Mouse (Mus musculus) urinary bladder, postnatal 14 days (tissue): ENCODE results near the gene Hmg20a.

ENCODE experiments used
- DNase-seq: peaks from one replicate; pipeline ENCODE4 v3.0.0; 2021; ENCODE audit warnings: low spot score

Gene Hmg20a

DNA sequence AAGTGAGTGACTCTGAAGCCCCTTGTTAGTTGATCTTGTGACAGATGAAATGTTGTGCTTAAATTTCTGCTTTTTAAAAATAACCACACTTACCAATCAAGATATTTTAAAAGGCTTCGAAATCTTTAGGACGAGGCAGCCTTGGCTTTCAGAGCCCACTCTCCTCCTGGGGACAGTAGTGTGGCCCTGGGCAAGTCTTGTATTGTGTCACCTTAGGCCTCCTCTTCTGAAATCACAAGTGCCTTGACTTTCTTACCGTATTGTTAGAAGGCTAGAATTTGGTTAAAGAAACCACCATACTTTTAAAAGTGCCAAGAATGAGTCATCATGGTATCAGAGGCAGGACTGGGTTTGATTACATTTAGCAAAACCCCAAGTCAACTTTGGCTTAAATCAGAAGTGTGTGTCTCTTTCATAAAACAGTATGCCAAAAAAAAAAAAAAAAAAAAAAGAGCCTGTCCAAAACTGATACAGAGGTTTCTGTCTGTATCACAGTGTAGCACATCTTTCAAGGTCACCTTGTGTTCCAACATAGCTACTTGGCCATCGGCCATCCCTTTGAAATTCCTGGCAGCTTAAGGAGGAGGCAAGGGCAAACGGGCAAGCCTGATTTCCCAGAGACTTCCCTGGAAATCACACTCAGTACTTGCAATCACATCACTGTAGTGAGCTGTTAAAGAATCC lies 78.9 kb downstream of the Hmg20a start:
- no peak for DNase-seq

GRCm38 (mm10) chr9:56499324-56500067 lies 81.1 kb downstream of the Hmg20a start:
- no peak for DNase-seq

- DNase-seq = no peak
Measured at GRCm38 (mm10) chr9:56500893-56501590, 82.6 kb downstream of the Hmg20a start.

- no peak for DNase-seq
Measured at GRCm38 (mm10) chr9:56501721-56502542, 83.5 kb downstream of the Hmg20a start.

DNA sequence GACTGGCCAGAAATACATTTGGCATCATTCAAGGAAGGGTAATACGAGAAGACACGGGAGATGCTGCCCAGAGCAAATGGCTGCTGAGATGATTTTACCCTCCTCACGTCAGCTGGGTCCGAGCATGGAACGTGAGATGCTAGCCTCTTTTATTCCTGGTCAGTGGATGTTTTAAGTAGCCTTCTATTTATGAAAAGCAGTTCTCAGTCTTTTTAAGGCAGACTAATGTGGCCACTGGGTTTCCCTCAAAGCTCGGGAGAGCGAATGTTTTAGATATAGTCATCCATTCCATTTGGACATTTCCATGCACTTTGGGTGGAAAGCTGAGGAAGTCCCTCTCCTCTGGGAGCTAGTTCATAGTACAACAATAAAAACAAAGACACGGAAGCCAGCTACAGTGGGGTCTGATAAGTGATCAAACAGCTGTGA lies 84.1 kb downstream of the Hmg20a start:
- DNase-seq = no peak

DNA sequence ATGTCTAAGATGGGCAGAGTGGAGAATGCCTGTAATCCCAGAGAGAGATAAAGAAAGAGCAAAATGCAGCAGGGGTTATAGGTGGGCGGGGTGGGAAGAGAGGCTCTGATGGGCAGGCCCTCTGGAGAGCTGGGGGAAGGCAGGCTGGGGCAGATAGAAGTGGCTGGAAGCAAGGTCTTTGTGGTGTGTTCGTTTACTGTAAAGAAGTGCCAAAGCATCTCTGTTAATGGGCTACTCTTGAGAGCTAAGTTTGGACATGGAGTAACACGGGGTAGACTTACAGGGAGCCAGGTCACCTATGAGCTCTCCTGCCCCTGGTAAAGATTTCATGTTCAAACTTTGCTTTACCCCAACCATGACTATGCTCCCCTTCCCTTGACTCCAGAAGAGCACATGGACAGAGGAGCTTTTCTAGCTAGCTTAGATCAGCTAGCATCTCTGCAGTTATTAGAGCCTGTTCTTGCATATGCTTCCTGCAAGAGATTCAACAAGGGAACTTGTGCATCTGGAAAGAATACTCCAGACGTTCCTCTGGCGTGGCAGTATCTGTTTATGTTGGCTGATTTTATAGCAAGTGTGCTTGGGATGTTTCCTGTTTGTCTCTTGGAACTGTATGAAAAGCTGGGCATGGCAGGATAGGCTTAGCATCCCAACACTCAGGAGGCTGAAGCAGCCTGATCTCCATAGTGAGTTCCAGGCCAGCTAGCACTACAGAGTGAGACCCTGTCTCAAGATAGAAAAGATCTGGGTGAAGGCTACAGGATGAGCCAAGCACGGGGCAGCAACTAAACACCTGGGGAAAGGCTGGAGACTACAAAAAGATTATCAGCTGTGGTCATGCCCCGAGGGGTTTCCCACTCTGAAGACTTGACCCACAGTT lies 85.5 kb downstream of the Hmg20a start:
- DNase-seq = no peak

DNA sequence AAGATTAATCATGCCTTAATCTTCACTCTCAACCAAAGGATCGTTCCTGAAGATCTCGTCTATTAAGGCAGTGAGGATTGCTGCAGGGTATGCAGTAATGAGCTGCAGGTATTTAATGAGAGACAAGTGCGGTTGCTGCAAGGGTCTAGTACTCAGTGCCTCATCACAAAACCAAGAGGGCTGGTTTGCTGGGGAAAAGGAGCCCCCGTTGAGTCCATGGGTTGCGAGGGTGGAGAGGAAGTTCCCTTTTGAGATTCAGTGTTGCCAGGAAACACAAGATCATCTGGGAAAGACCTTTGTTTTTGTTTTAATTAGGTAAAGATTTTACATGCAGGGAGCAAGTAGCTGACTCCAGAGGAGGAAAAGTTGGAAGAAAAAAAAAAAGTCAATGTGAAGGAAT lies 86.1 kb downstream of the Hmg20a start:
- no peak for DNase-seq

DNA sequence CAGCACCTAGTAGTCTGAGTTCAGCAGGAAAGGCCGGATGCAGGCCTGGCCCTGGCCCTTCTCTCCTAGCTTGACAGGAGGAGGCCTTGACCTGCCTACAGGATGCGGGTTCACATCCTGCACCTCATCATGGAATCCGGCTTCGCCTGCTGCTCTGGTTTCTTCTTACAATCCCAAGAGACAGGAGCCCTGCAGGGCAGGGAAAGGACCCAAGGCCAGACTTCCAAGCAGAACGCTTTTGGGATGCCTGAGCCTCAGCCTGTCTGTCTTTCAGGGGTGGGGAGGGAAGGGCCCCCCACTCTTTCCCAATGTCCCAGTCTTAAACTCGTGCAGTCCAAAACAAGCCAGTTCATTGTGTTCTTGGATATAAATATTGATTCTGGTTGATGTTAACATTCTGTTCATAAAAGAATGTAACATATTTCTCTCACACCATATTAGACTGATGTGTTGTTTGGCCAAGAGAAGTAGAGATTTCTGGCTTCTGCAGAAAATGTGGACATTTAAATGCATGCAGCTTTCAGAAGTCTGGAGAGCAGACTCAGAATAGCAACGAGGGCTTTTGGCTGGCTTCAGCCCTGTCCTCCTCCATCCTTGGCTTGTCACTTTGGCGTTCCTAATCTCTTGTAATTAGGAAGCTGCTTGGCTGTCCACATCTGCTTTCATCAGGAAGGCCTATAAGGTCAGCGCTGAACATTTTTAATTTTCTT lies 86.8 kb downstream of the Hmg20a start:
- DNase-seq = peak; percentile 30

- peak; percentile 94 for DNase-seq
Measured at GRCm38 (mm10) chr9:56505793-56506755, 87.7 kb downstream of the Hmg20a start.

- peak; percentile 44 for DNase-seq
Measured at GRCm38 (mm10) chr9:56506931-56507681, 88.7 kb downstream of the Hmg20a start.

DNA sequence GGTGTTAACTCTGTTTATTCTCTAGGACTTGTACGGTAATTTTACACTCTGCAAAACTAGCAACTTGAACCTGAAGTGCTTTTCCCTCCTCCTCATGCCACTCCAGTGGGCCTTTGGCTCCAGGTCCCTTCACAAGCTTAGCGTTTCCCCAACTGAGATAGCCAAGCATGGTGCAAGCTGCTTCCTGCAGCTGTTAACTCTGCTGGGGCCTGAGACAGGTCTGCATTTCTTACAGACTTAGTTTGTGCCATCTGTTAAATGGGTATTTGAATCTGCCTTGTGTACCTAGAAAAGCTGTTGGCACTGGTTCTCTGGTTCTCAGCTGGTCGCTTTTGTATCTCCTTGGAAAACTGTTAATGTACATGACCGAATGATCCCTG lies 89.3 kb downstream of the Hmg20a start:
- no peak for DNase-seq

- peak; percentile 85 for DNase-seq
Measured at GRCm38 (mm10) chr9:56508835-56509451, 90.5 kb downstream of the Hmg20a start.

DNA sequence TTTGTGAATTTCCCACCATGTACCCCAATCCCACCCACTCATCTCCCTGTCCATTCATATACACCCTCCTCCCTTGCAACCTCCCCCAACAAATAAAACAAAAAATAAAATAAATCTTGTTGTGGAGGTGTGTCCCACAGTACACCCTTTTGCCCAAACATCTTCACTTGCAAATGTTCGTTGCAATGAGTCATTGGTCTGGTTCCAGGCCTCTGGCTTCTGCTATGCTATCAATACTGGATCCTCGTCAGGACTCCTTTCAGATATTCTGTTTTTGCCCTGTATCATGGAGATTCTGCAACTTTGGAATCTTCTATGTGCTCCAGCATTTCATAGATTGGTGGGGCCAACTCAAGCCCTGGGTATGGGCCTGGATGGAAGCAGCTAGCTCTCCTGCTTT lies 91.9 kb downstream of the Hmg20a start:
- no peak for DNase-seq

GRCm38 (mm10) chr9:56512486-56512885 lies 94.1 kb downstream of the Hmg20a start:
- DNase-seq = no peak

- DNase-seq = no peak
Measured at GRCm38 (mm10) chr9:56515110-56515509, 96.7 kb downstream of the Hmg20a start.

- no peak for DNase-seq
Measured at GRCm38 (mm10) chr9:56516219-56516618, 97.8 kb downstream of the Hmg20a start.

DNA sequence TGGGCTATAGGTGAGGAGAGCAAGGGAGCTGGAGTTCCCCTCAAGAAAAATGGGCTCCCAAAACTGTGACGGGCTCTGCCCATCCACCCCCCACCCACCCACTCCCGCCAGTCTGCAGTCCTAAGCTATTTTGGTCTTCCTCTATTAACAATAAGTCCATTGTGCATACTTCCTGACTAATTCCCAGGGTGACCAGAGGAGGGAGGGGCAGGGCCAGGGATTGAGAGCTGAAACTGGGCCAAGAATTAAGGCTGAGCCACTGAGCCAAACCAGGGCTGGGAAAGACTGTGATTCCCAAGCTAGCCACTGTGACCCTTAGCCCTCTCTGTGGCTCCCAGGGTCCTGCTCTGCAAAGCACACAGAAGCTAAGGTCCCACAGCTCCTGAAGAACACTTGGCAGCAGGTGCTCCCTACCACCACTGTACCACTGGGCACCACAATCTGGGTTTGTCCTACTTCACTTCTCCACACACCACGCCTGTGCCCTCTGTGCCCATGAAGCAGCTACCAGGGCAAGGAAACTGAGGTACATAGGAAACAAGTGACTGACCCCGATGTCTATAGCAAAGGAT lies 98.4 kb downstream of the Hmg20a start:
- DNase-seq = no peak

DNA sequence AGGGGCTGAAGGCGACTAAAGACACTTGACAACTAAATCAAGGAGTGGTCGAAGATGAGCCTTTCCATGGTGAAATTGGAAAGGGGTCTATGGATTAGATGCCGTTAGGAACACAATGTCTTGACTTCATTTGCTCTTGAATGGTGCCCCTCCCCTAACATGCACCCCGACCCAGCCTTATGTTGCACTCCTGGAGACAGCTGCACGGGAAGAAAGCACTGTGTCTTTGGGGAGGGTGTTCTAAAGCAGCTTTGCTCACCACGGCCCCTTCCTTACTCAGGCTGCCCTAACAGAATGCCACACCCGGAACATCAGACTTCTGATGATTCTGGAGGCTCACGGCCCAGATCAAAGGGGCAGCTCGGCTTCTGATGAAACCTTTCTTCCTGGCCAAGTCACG lies 103.9 kb downstream of the Hmg20a start:
- no peak for DNase-seq
